Mouse (Mus musculus) ES-E14 (cell line): ENCODE measurements around the gene Mcm7.

Experiments used
- HCFC1 ChIP-seq: IDR thresholded peaks from 2 replicates; pipeline ENCODE4 v1.6.1; 2012; ENCODE audit warnings: low read length, inconsistent platforms, borderline replicate concordance; ENCODE audit not compliant: insufficient read depth
- ZC3H11A ChIP-seq: IDR thresholded peaks from 2 replicates; pipeline ENCODE4 v1.6.1; 2012; ENCODE audit warnings: low read depth, mild to moderate bottlenecking, inconsistent platforms, low read length, borderline replicate concordance

DNA sequence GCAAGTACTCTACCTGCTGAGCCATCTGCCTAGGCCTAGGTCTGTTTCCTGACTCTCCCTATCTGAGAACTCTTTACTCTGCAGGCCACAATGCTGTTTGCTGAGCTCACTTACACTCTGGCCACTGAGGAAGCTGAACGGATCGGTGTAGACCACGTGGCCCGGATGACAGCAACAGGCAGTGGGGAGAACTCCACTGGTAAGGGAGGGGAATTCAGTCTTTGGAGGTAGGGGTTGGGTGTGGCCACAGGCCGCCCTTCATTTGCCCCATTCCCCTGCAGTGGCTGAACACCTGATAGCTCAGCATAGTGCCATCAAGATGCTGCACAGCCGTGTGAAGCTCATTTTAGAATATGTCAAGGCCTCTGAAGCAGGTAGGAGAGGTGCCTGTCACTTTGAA is 9.2 kb downstream of the Mcm7 start:
- no peak for TF ChIP-seq HCFC1
- TF ChIP-seq ZC3H11A: no peak
